Mouse (Mus musculus): ENCODE measurements around the gene Rhobtb3.
A peak's percentile ranks its signal among the peaks of the same experiment; 100 is the strongest.
"Not testable (repeated sequence)": the region's sequence is repeated elsewhere in the genome, so short reads cannot be mapped to it uniquely, and the experiment has no call there.

The Rhobtb3 gene

GRCm38 (mm10) chr13:75943189-75944043 lies at the start of gene Rhobtb3:
TSS of gene Rhobtb3 (minus strand) at chr13:75943925.
- peak; percentile 91 to 94 for DNase-seq

DNA sequence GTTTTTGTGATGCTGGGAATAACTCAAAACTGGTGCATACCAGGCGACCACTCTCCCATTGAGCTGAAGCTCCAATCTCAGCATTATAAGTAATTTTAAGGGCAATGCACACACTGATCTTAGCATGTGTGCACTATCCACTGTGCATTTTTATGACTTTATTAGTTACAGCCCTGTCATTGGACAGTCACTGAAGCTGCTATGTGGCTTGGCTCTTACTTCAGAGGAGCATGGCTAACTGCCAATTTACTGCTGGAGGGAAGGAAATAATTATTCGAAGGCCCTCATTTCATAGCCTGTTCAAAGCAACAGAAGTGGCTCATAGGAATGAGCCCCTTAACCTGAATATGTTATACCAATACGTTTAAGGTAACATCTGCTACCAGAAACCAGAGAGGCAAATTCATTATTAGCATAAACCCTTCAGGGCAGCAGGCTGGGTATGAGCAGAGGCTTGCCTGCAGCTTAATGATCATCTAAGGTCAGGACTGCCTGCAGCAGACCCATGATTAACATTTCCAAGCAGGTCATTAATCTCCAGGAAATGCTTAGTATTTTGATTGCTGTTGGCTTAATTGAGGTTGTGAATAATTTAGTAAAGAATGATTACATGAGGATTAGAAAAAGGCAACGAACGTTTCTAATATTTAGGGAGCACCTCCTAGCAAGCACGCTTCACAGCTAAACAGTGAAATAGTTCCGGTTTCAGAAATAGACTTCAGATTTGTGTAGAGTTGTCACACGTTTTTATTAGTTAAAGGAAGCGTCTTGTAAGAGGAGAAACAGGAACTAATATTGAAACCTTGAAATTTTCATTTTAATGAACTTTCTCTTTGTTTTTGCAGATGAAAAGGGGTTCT lies 48.7 kb upstream of the Rhobtb3 start:
- DNase-seq: peak; percentile 53 to 61

DNA sequence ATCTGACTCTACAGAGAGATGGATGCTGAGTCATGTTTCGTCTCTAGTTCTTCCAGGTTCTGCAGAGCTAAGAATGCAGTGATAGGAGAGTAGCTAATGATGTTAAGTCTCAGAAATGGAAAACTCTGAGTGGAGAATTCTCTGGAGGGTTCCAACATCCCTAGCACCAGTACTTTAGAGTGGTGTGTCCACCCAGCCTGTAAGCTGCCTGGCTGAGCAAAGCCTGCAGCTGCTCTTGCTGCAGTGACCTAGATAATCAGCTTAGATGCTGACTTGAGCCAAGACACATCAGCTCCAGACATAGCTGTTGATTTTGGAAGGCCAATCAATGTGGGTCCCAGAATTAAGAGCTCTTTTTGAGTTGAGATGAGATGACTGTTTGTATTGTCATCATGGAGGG lies 44.4 kb upstream of the Rhobtb3 start:
- peak; percentile 20 to 33 for DNase-seq

DNA sequence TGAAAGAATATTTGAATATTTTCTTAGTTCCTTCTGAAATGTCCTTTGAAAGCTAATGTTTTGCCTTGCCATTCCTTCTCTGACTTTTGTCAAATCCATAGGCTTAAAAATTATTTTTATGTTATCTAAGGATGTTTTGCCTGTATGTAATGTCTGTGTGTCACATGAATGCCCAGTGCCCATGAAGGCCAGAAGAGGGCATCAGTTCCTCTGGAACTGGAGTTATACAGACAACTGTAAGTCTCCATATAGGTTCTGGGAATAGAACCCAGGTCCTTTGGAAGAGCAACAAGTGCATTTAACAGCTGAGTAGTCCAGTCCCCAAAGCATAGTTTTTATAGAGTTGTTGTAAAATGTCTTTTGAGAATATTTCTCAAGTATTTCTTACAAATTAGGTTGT lies 38.2 kb upstream of the Rhobtb3 start:
- DNase-seq: peak in 1 of 2 experiments; percentile 15

- no peak for DNase-seq
Observed at GRCm38 (mm10) chr13:75976649-75977048, 32.9 kb upstream of the Rhobtb3 start.

GRCm38 (mm10) chr13:75976218-75976617 lies 32.5 kb upstream of the Rhobtb3 start:
- no peak for DNase-seq

GRCm38 (mm10) chr13:75975629-75976028 lies 31.9 kb upstream of the Rhobtb3 start:
- no peak for DNase-seq

- DNase-seq: no peak
Observed at GRCm38 (mm10) chr13:75974481-75974880, 30.8 kb upstream of the Rhobtb3 start.

- no peak for DNase-seq
Observed at GRCm38 (mm10) chr13:75966850-75967249, 23.1 kb upstream of the Rhobtb3 start, which contains the start of gene Spata9. TSS of gene Spata9 (plus strand) at chr13:75967150.

- no peak for DNase-seq
Observed at GRCm38 (mm10) chr13:75955357-75955992, 11.8 kb upstream of the Rhobtb3 start.

GRCm38 (mm10) chr13:75950295-75950694 lies 6.6 kb upstream of the Rhobtb3 start:
- peak in 1 of 2 experiments; percentile 41 for DNase-seq

GRCm38 (mm10) chr13:75944044-75944820 lies 507 bp upstream of the Rhobtb3 start:
- DNase-seq: peak in 1 of 2 experiments; percentile 11

DNA sequence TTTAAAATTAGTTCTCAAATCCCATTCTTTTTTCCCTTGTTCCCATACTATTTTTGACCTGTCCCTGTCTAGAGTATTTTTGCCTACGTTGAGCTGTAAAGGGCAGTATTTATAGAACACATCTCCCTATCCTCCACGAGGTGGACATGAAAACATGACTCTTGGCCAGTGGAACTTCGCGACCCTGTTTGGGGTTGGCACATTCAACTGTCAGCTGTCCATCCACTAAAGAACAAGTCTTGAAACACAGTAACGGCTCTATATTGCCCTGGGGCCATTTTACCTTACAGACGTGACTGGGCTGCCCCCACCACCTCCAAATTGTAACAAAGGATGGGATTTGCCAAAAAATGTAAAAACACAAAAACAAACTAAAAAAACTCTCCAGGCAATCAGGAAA lies 994 bp downstream of the Rhobtb3 start:
- DNase-seq: peak; percentile 16 to 44

- DNase-seq: no peak
Observed at GRCm38 (mm10) chr13:75941518-75942295, 2.0 kb downstream of the Rhobtb3 start.

DNA sequence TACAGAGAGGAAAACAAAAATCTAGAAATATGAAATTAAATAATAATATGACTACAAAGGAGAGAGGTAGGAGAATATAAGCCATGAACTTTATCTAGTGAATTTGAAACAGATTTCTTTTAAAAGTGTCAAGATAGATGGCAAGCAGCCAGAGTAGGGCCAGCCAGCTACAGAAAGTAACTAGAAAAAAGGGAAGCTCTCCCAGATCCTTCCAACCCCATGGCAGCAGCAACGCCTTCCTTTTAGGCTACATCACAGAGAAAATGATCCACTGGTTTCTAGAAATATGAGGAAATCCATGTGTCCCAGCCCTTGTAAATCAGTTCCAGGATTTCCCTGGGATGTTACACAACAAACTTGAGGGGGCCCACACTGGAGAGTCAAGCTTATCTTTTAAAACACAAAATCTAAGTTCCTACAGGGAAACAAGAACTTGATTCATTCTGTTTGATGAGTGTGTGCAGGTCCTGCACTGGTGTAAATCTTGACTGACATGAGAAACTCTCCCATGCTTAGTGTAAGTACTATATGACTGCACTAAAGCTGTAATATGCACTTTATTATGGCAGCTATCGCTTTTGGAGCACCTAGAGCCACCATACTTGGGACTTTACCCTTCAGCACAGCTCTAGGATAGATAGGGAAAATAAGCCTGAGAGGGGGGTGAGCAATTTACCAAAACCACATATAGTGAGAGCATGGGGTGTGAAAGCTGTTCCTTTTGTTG lies 2.8 kb downstream of the Rhobtb3 start:
- DNase-seq: peak; percentile 11

GRCm38 (mm10) chr13:75938866-75939265 lies 4.9 kb downstream of the Rhobtb3 start:
- DNase-seq: no peak

- no peak for DNase-seq
Observed at GRCm38 (mm10) chr13:75933287-75933686, 10.4 kb downstream of the Rhobtb3 start.

GRCm38 (mm10) chr13:75931073-75931472 lies 12.7 kb downstream of the Rhobtb3 start:
- peak; percentile 80 to 85 for DNase-seq

- DNase-seq: no peak
Observed at GRCm38 (mm10) chr13:75930660-75931059, 13.1 kb downstream of the Rhobtb3 start.

- no peak for DNase-seq
Observed at GRCm38 (mm10) chr13:75930023-75930422, 13.7 kb downstream of the Rhobtb3 start.

DNA sequence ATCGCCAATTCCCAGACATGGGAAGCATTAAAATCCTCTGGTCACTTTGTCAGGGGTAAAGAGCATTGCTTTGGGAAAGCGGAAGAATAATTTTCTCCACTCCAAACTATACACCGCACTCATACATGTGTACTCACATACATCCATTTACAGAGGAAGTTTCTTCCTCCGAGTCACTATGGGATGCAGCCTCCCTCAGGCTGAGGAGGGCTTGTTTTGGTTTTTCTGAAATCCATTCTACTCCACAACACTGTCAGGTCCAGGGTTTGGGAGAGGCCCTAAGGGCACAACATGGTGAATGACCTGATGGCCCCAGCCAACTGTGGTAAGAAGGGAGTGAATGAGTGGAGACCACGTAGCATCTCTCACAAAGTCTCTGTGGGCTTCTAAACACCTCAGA lies 14.7 kb downstream of the Rhobtb3 start:
- DNase-seq: not testable (repeated sequence)
